Mouse (Mus musculus) thymus, postnatal 14 days (tissue): ENCODE data around the gene Mbtps1.

Source experiments
- DNase-seq: peaks from one replicate; pipeline ENCODE4 v3.0.0; 2021

Mbtps1 gene

DNA sequence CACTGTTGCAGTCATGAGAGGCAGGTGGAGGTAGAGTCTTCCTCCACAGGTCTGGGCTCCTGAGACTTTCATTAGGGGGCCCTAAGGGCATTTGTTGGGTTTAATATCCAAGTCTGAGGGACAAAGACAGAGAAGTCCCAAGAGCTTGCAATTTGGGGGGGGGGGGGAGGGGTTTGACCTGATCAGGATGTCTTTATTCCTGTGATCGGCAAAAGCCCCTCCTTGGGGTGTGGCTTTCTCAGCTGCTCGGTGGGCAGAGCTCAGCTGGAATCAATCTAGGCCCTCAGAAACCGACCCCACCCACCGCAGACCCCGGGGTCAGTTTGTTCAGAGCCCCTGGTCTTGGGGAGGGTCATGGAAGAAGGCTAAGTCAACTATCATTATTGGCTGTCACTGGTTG is 56.9 kb downstream of the Mbtps1 start, which contains the start of gene Slc38a8:
Gene Slc38a8, minus strand, starts transcription at position 101 of the 400 bp plus-strand sequence.
- DNase-seq, result no peak

DNA sequence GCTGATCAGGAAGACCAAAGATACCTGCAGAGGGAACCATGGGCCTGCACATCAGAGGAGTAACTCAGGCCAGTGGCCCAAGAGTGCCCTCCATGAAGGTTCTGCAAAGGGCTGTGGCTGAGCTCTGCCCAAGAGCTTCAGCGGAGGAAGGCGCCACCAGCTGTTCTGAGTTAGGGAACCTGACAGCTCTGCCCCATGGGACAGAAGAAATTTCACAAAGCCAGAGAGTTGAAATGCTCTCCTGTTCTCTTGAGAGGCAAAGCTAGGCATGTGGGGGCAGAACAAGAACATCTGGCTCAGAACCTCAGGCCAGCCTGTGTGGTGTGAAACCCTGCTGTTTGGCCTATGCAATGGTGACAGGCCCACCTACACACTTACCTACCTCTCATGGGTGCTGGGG is 58.7 kb downstream of the Mbtps1 start:
- no peak for DNase-seq

GRCm38 (mm10) chr8:119496848-119497247 is 61.7 kb downstream of the Mbtps1 start:
- peak; percentile 60 for DNase-seq

DNA sequence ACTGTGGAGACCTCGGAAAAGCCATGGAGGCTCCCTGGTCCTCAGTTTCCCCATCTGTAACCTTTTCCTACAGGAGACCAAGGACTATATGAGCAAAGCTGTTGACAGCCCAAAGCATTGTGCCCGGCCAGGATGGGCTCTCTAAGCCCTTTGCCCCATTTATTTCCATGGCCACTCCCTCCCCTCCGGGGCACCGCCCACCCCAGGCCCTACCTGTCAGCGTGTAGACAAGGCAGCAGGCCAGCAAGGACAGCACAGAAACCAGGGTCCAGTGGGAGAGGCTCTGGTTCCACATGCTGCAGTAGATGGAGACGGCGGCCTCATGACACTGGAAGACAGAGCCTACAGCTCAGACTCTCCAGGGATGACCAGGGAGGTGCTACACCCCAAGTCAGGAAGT is 71.4 kb downstream of the Mbtps1 start:
- DNase-seq, result no peak

- DNase-seq, result no peak
Measured at GRCm38 (mm10) chr8:119484145-119484896, 74.2 kb downstream of the Mbtps1 start.

DNA sequence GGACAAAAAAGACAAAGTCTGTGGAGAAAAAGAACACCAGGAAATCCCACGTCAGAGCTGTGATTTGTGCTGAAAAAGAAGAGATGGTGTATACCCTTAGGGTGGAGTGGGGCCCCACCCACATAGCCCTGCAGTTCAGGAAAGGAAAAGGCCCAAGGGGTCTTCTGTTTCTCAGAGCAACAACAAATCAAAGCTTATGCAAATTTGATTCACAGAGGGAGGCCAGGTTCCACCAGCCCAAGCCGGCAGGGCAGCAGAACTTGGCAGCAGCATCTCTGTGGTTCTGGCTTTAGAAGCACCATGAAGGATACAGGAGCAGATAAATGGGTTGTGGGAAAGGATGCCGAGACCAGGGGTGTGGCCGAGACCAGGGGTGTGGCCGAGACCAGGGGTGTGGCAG is 79.9 kb downstream of the Mbtps1 start:
- DNase-seq, result no peak

DNA sequence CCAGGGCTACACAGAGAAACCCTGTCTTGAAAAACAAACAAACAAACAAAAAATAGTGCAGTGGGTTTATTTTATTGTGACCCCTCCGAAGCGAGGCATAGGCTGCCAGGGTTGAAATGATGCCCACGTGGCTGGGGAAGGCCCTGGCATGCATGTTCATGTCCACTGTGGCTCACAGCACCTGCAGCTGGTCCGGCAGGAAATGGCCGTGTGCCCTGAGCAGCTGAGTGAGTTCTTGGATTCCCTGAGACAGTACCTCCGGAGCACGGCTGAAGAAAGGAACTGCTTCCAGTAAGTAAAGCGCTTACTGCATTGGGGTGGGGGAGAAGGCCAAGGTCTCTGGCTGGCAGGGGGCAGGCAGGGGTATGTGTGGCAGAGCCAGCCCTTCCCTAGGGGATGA is 90.4 kb downstream of the Mbtps1 start:
- DNase-seq, result no peak

DNA sequence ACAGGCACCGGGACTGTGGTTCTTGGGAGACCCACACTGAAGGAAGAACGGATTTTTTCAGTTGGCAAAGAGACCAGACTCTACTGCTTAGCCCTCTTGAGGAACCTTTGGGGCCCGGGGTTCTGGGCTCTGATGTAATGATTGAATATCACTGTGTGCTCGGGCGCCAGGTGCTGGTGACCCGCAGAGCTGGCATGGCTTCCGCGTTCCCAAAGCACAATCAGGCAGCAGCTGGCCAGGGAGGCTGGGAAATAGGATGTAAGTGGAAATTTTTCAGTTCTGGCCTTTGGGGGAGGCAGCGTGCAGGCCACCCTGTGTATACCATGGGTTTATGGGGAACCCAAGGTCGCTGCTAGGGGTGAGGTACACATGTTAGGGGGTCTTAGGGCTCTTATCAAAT is 91.7 kb downstream of the Mbtps1 start:
- no peak for DNase-seq

GRCm38 (mm10) chr8:119466105-119466504 is 92.4 kb downstream of the Mbtps1 start:
- peak; percentile 59 for DNase-seq

DNA sequence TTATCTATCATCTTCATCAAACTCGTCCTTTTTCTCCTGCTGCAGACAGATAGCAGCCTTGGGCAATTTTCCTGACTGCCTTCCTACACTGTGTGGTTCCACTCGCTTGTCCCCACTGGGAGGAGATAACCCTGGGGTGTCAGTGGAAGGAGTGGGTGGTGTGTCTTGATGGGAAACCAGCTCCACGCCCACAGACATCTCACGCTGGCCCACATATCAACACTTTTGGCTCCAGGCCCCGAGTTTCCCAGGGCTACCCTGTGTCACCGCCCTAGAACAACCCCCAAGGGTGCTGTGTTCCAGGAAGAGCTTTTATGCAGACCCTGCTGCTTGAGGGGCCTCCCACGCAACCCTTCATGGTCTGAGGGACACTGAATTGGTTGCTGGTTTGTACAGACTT is 94.8 kb downstream of the Mbtps1 start:
- no peak for DNase-seq

GRCm38 (mm10) chr8:119461356-119461755 is 97.2 kb downstream of the Mbtps1 start:
- no peak for DNase-seq

- no peak for DNase-seq
Measured at GRCm38 (mm10) chr8:119459724-119460123, 98.8 kb downstream of the Mbtps1 start.
